Mouse (Mus musculus): ENCODE measurements at regions not wholly inside any gene's neighbourhood (a gene's known extent, or its start where the extent isn't known, plus 50 kb on each side); places are given as distances from the start of the nearest gene placed in this dataset.

DNA sequence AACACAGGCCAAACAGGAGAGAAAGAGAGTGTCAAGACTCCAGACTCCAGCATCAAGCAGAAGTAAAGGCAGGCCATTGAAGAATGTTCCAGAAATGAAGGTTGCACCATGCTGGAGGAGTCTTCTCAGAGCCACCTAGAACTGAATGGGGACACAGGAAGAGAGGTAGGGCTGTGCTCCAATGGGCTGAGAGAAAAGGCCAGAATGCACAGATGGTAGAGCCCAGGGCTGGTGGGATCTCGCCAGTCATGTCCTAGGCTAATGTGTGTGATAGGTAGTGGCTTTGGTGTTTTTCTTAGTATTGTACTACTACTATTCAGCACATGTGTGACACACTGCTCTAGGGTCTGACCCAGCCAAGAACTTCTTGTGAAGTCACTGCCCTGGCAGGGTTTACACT, 117.9 kb downstream of the Vegfa start:
- Histone ChIP-seq H3K4me3 (ENCODE audit: control insufficient read depth in 1 of 2, insufficient read depth in 1 of 2, low read depth in 2 of 2, low read length in 2 of 2) (no peak overlapping the region), H3K27ac (ENCODE audit: control insufficient read depth, low read depth, low read length) (no peak overlapping the region), H3K36me3 (ENCODE audit: control insufficient read depth in 1 of 2, insufficient read depth in 2 of 2, low read length in 2 of 2) (no peaks in the 10 kb centered on the region), H3K4me1 (ENCODE audit: control insufficient read depth in 1 of 2, insufficient read depth in 2 of 2, low read length in 2 of 2) (no peaks in the 10 kb centered on the region), H3K27me3 (ENCODE audit: control insufficient read depth in 1 of 2, insufficient read depth in 2 of 2, low read length in 2 of 2) (no peaks in the 10 kb centered on the region; a peak in 1 of 4 replicates), H3K79me2 (ENCODE audit: control insufficient read depth, insufficient read depth, low read length, poor library complexity) (no peaks in the 10 kb centered on the region), H3K9ac (ENCODE audit: control insufficient read depth, low read depth, low read length, poor library complexity, severe bottlenecking) (no peak overlapping the region), H3K9me3 (replicated peaks; ENCODE audit: insufficient read depth, low read length) (no peaks in the 10 kb centered on the region)
- TF ChIP-seq CHD1 (IDR thresholded peaks at IDR 0.05; ENCODE audit: low read depth, low read length) = no peak
- TF ChIP-seq KAT2A (conservative IDR thresholded peaks at IDR 0.05; ENCODE audit: low read depth, low read length) = no peak
- no peak for TF ChIP-seq ETS1 (IDR thresholded peaks at IDR 0.05; ENCODE audit: low read depth, low read length)
- TF ChIP-seq HCFC1 (IDR thresholded peaks at IDR 0.05; ENCODE audit: low read depth, low read length) = no peak
- DNase-seq (ENCODE audit: low read depth, low spot score) = no peak

DNA sequence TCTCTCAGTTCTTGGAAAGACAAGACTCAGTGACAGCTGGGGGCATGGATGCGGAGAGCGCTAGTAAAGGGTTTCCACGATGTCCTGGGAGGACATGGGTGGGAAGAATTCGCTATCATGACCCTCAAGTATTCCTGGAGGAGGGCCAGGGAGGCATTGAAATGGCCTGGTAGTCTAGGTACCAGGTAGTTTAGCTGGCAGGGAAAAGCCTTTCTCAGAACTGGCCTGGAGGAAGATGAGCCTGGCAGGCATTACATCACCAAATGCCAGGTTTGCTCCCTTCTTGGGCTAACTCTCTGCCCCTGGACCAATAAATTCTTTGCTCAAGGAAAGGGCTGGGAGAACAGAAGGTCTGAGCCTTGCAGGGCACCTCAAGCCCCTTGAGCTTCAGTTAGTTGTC, 118.5 kb downstream of the Vegfa start:
- H3K4me1 ChIP-seq (ENCODE audit: control insufficient read depth in 1 of 2, insufficient read depth in 2 of 2, low read length in 2 of 2) = no peaks in the 10 kb centered on the region
- no peaks in the 10 kb centered on the region for H3K9me3 ChIP-seq (replicated peaks; ENCODE audit: insufficient read depth, low read length)
- H3K79me2 ChIP-seq (ENCODE audit: control insufficient read depth, insufficient read depth, low read length, poor library complexity) = no peaks in the 10 kb centered on the region
- no peaks in the 10 kb centered on the region; a peak in 1 of 4 replicates for H3K27me3 ChIP-seq (ENCODE audit: control insufficient read depth in 1 of 2, insufficient read depth in 2 of 2, low read length in 2 of 2)
- no peak for TF ChIP-seq CTCF (IDR thresholded peaks at IDR 0.05 in 2 of 3, conservative IDR thresholded peaks at IDR 0.05 in 1 of 3; ENCODE audit: control insufficient read depth in 1 of 3, insufficient read depth in 1 of 3, low read depth in 2 of 3, low read length in 3 of 3, poor library complexity in 1 of 3, severe bottlenecking in 1 of 3)
- TF ChIP-seq USF1 (IDR thresholded peaks at IDR 0.05; ENCODE audit: low read depth, low read length) = no peak
- no peak for TF ChIP-seq CHD1 (IDR thresholded peaks at IDR 0.05; ENCODE audit: low read depth, low read length)
- no peak for TF ChIP-seq POLR2A (IDR thresholded peaks at IDR 0.05; ENCODE audit: control insufficient read depth in 1 of 2, insufficient read depth in 1 of 2, low read depth in 1 of 2, low read length in 2 of 2, poor library complexity in 1 of 2)
- H3K4me3 ChIP-seq (ENCODE audit: control insufficient read depth in 1 of 2, insufficient read depth in 1 of 2, low read depth in 2 of 2, low read length in 2 of 2) = no peak overlapping the region
- no peak overlapping the region for H3K27ac ChIP-seq (ENCODE audit: control insufficient read depth, low read depth, low read length)
- H3K36me3 ChIP-seq (ENCODE audit: control insufficient read depth in 1 of 2, insufficient read depth in 2 of 2, low read length in 2 of 2) = no peaks in the 10 kb centered on the region
- H3K9ac ChIP-seq (ENCODE audit: control insufficient read depth, low read depth, low read length, poor library complexity, severe bottlenecking) = no peak overlapping the region
- DNase-seq (ENCODE audit: low read depth, low spot score) = no peak

DNA sequence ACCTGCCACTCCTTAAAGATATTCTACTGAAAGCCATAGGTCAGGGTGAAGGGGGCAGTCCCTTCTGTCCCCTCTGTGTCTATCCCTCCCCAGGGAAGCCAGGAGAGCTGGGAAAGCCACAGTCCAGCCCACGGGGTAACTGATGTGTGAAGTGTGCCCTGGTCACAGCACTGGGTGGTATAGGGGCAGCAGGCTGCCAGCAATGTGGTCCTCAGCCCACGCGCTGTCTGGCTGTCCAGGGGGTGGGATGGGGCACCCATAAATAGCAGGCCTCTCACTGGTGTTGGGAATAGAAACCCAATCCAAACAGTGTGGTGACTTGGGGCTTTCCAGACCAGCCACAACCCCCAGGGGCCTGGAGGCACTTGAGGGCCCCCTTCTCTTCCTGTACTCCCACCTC, 120.0 kb downstream of the Vegfa start:
- DNase-seq (ENCODE audit: low read depth, low spot score) = no peak
- Histone ChIP-seq H3K79me2 (ENCODE audit: control insufficient read depth, insufficient read depth, low read length, poor library complexity) (no peaks in the 10 kb centered on the region), H3K9ac (ENCODE audit: control insufficient read depth, low read depth, low read length, poor library complexity, severe bottlenecking) (no peak overlapping the region), H3K4me3 (ENCODE audit: control insufficient read depth in 1 of 2, insufficient read depth in 1 of 2, low read depth in 2 of 2, low read length in 2 of 2) (no peak overlapping the region), H3K36me3 (ENCODE audit: control insufficient read depth in 1 of 2, insufficient read depth in 2 of 2, low read length in 2 of 2) (no peaks in the 10 kb centered on the region), H3K27ac (ENCODE audit: control insufficient read depth, low read depth, low read length) (no peak overlapping the region), H3K4me1 (ENCODE audit: control insufficient read depth in 1 of 2, insufficient read depth in 2 of 2, low read length in 2 of 2) (no peaks in the 10 kb centered on the region), H3K9me3 (replicated peaks; ENCODE audit: insufficient read depth, low read length) (no peaks in the 10 kb centered on the region), H3K27me3 (ENCODE audit: control insufficient read depth in 1 of 2, insufficient read depth in 2 of 2, low read length in 2 of 2) (no peaks in the 10 kb centered on the region; a peak in 1 of 4 replicates)
- TF ChIP-seq SMC3 (IDR thresholded peaks at IDR 0.05; ENCODE audit: low read depth, low read length) = no peak
- TF ChIP-seq MYC (IDR thresholded peaks at IDR 0.05; ENCODE audit: low read depth, low read length) = no peak
- TF ChIP-seq ELF1 (IDR thresholded peaks at IDR 0.05; ENCODE audit: low read depth, low read length) = no peak
- TF ChIP-seq TBP (IDR thresholded peaks at IDR 0.05; ENCODE audit: low read depth, low read length) = no peak
- TF ChIP-seq HCFC1 (IDR thresholded peaks at IDR 0.05; ENCODE audit: low read depth, low read length) = no peak
- TF ChIP-seq CTCF (IDR thresholded peaks at IDR 0.05 in 2 of 3, conservative IDR thresholded peaks at IDR 0.05 in 1 of 3; ENCODE audit: control insufficient read depth in 1 of 3, insufficient read depth in 1 of 3, low read depth in 2 of 3, low read length in 3 of 3, poor library complexity in 1 of 3, severe bottlenecking in 1 of 3) = no peak
- TF ChIP-seq SIN3A (IDR thresholded peaks at IDR 0.05; ENCODE audit: low read length) = no peak
- TF ChIP-seq NRF1 (IDR thresholded peaks at IDR 0.05; ENCODE audit: insufficient read depth, low read depth, low read length, poor library complexity, severe bottlenecking) = no peak
- TF ChIP-seq POLR2A (IDR thresholded peaks at IDR 0.05; ENCODE audit: control insufficient read depth in 1 of 2, insufficient read depth in 1 of 2, low read depth in 1 of 2, low read length in 2 of 2, poor library complexity in 1 of 2) = no peak
- no peak for TF ChIP-seq MAFK (IDR thresholded peaks at IDR 0.05; ENCODE audit: borderline replicate concordance, low read depth, low read length)
- no peak for TF ChIP-seq TAL1 (IDR thresholded peaks at IDR 0.05; ENCODE audit: low read length)
- TF ChIP-seq ETS1 (IDR thresholded peaks at IDR 0.05; ENCODE audit: low read depth, low read length) = no peak
- TF ChIP-seq BHLHE40 (IDR thresholded peaks at IDR 0.05; ENCODE audit: borderline replicate concordance, low read depth, low read length) = no peak
- no peak for TF ChIP-seq POLR2AphosphoS2 (IDR thresholded peaks at IDR 0.05; ENCODE audit: low read length)
- TF ChIP-seq MYB (IDR thresholded peaks at IDR 0.05; ENCODE audit: low read depth, low read length) = no peak
- no peak for TF ChIP-seq EP300 (IDR thresholded peaks at IDR 0.05; ENCODE audit: low read depth in 1 of 2, low read length in 2 of 2)
- TF ChIP-seq GABPA (IDR thresholded peaks at IDR 0.05; ENCODE audit: low read depth, low read length) = no peak
